Mouse (Mus musculus): ENCODE results near the gene Lamp3. TPM values are rescaled to one million over a fixed set of nuclear protein-coding genes. Genes with fewer than 3 reads are reported as not detected.
"Not testable (repeated sequence)": the region's sequence is repeated elsewhere in the genome, so short reads cannot be mapped to it uniquely, and the experiment has no call there.

The Lamp3 gene
- polyA plus RNA-seq, 1 experiment from 2014 or later = 0.08 TPM

- 92% methylated on average over 2 of the region's 2 CpGs for WGBS
- H3K9me3 ChIP-seq (ENCODE audit: control insufficient read depth, low read length); H3K9ac ChIP-seq (replicated peaks; ENCODE audit: low read length); DNase-seq; H3K36me3 ChIP-seq (ENCODE audit: control insufficient read depth, insufficient read depth, low read length); H3K4me2 ChIP-seq (ENCODE audit: low read length); H3K27ac ChIP-seq (replicated peaks; ENCODE audit: low read depth, low read length); ATAC-seq (ENCODE audit: low FRiP score, low TSS enrichment); H3K27me3 ChIP-seq (ENCODE audit: control insufficient read depth, insufficient read depth, low read length); H3K4me1 ChIP-seq (ENCODE audit: control insufficient read depth, insufficient read depth, low read length); H3K4me3 ChIP-seq (replicated peaks; ENCODE audit: low read depth, low read length): not testable (repeated sequence)
Measured at GRCm38 (mm10) chr16:19611782-19612181, 94.4 kb downstream of the Lamp3 start, which contains the start of gene Olfr170. TSS of gene Olfr170 (minus strand) at chr16:19611882.

Other genes starting within 250 kb of the Lamp3 start
- gene Olfr166, start 222.7 kb downstream of the Lamp3 start, polyA plus RNA-seq (2014; fragmentation: Nextera tagmentation; extraction: Ambion mirVana) = not detected in 2 replicates
- not detected in 2 replicates for gene Olfr167, start 184.1 kb downstream of the Lamp3 start, polyA plus RNA-seq (2014; fragmentation: Nextera tagmentation; extraction: Ambion mirVana)
- not detected in 2 replicates for gene Olfr168, start 170.8 kb downstream of the Lamp3 start, polyA plus RNA-seq (2014; fragmentation: Nextera tagmentation; extraction: Ambion mirVana)
- gene Olfr169, start 134.6 kb downstream of the Lamp3 start, polyA plus RNA-seq (2014; fragmentation: Nextera tagmentation; extraction: Ambion mirVana) = not detected in 2 replicates
- gene Olfr170, start 94.5 kb downstream of the Lamp3 start, polyA plus RNA-seq (2014; fragmentation: Nextera tagmentation; extraction: Ambion mirVana) = not detected in 2 replicates
- gene Olfr171, start 76.5 kb downstream of the Lamp3 start, polyA plus RNA-seq (2014; fragmentation: Nextera tagmentation; extraction: Ambion mirVana) = not detected in 2 replicates
- 62.5 and 65.9 TPM in 2 replicates for gene B3gnt5, start 53.8 kb upstream of the Lamp3 start, polyA plus RNA-seq (2014; fragmentation: Nextera tagmentation; extraction: Ambion mirVana)